Mouse (Mus musculus) G1E (cell line): ENCODE measurements around the gene Prmt2.

Experiments used
- CTCF ChIP-seq: IDR thresholded peaks from 2 replicates; pipeline ENCODE4 v1.5.1; 2012; ENCODE audit warnings: low read depth, low read length, inconsistent platforms, mixed read lengths
- GATA1 ChIP-seq: IDR thresholded peaks from 2 replicates; pipeline ENCODE4 v1.6.1; 2012; ENCODE audit warnings: borderline replicate concordance, low read length, inconsistent platforms, mixed read lengths
- GATA2 ChIP-seq: IDR thresholded peaks from 2 replicates; pipeline ENCODE4 v1.6.1; 2012; ENCODE audit warnings: low read depth, low read length, inconsistent platforms, borderline replicate concordance
- POLR2AphosphoS5 ChIP-seq: IDR thresholded peaks from 2 replicates; pipeline ENCODE4 v1.6.1; 2012; ENCODE audit warnings: low read depth, low read length, inconsistent platforms; ENCODE audit not compliant: insufficient replicate concordance
- TAL1 ChIP-seq: conservative IDR thresholded peaks from 2 replicates; pipeline ENCODE4 v1.6.1; 2012; ENCODE audit warnings: low read depth, low read length, inconsistent platforms, mixed read lengths

DNA sequence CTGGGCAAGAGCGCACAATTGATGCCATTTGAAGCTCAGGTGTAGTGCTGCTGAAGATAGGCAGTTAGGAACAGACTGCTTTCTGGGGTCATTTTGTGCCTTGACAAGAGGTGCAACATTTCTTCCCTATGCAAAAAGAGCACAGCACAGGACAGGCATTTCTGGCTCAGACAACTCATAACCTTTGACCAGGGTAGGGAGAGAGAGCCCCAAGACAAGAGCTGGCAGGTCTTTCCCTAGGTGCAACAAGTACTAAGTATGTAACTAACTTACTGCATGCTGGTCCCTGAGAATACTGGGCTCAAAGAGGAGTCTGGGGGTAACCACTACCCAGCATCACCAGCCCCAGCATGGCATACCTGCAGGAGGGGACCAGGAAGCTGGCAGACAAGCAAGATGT lies 15.4 kb upstream of the Prmt2 start:
- TF ChIP-seq CTCF (no peak), GATA1 (no peak), TAL1 (no peak), GATA2 (no peak), POLR2AphosphoS5 (no peak)
